Mouse (Mus musculus) thymus, postnatal 0 days (tissue): ENCODE measurements around the gene 1700013H16Rik. TPM values are rescaled to one million over a fixed set of nuclear protein-coding genes. Genes with fewer than 3 reads are reported as not detected.
"Not testable (repeated sequence)": the region's sequence is repeated elsewhere in the genome, so short reads cannot be mapped to it uniquely, and the experiment has no call there.

Source experiments
- DNase-seq: peaks from one replicate; pipeline ENCODE4 v3.0.0-alpha.2; 2015; ENCODE audit warnings: low spot score
- polyA plus RNA-seq: library from polyadenylated mRNA; unstranded; fragments of >200 nt; fragmentation: Nextera tagmentation; extraction: Ambion mirVana; gene quantifications from 2 replicates; pipeline ENCODE4 v1.2.1, GENCODE M21; 2015

Gene 1700013H16Rik
- not detected in 2 replicates for polyA plus RNA-seq

DNA sequence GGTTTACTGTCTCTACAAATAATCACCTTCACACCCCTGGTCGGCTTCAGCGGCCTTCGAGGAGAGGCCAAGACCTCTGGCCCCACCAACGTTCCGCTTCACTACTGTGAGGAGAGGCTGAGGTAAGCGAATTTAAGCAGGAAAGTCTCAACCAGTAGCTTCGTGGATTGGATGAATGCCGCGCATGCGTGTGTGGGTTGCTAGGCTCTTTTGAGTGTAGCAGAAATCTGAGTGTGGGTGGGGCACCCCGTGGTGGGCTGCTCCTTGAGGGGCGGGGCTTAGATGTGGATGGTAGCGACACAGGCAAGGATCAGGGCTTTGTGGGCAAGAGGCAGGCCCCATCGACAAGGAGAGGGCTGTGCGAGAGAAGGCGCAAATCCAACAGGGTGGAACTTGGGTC, at the start of gene 1700013H16Rik:
Gene 1700013H16Rik (minus strand): TSS at position 96 of the 400 bp plus-strand sequence.
- no peak for DNase-seq

DNA sequence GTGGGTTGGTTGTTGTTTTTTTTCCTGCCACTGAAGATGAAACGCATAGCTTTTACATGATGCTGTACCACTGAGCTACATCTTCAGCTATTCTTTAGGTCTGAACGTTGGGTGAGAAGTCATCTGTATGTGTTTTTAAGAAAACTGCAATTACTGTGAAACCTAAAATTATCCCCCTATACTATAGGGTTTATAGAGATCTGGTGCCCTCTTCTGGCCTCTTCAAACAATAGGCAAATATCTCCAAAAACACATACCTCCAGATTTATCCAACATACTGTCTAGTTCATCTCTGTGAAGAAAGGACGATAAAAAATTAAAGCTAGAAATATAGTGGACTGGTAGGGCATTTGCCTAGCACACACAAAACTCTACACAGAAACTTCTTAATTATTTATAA, 41.4 kb upstream of the 1700013H16Rik start:
- DNase-seq: no peak

DNA sequence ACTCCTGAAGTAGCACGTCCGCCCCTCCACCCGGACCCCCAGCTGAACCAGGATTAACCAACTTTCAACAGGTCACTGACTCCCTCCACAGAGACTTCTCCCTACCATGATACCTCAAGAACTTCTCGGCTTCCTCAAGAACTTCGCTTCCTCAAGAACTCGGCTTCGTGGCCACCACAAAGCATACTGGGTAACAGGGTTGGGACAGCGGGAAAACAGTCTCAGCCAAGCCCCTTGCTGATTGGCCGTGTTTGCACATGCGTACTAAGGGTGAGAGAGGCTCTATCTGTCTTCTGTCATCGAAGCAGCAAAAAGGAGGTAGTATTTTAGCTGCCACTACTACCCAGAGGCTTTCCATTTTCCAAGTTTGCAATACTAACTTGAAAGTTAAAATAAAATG, 39.9 kb upstream of the 1700013H16Rik start, which contains the start of gene Xlr:
Gene Xlr (minus strand): TSS at position 188 of the 400 bp plus-strand sequence.
- DNase-seq: not testable (repeated sequence)

DNA sequence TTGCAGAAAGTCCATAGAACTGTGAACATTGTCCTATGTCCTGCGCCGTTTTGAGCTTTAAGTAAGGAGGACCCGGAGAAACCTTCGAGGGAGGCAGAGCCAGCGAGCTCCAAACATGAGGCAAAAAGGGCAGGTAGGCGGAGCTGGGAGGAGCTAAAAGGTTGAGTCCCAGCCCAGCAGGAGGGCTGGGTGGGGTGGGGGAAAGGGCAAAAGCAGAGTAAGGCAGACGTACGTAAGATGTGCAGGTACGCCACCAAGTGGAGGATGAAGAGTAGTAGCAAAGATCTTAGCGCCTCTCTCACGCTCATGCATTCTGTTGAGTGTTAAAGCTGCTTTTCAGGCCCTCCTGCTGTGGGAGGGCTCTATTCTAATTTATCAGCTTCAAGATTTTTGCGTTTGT, 18.6 kb upstream of the 1700013H16Rik start, which contains the start of gene Zfp36l3:
Gene Zfp36l3 (minus strand): TSS at position 119 of the 400 bp plus-strand sequence.
- DNase-seq: no peak

DNA sequence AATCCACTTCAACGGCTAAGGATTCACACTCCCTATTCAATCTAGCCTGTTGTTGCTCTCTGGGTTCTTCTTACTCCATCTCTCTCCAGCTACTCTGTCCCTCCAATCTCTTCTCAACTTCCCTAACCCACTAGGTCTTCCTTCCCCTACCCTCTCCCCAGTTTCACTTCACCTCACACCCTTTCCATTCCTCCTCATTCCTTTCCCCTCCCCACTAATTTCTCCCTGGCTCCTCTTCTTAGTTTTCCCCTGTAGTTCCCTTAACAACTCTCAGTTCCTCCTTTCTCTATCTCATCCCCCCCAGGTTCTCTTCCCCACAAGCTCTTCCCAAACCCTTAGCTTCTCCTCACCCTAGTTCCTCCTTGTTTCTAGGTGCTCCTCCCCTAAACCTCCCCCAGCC, 4.8 kb downstream of the 1700013H16Rik start:
- no peak for DNase-seq

DNA sequence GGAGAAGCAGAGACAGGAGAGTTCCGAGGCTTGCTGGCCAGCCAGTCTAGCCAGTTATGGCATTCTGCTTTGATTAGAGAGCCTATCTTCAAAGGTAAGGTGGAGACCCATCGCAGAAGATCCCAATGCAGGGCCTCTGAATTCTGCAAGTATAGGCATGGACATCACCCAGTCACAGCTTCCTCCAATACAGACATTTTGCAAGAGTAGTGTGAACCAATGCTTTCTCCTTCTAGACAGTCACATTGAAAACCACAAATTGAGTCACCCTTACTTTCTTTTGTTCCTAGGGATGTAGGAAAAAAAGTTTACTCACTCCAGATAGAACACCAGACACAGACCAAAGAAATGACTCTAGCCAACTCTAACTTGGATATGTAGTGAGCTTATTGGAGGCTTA, 28.7 kb downstream of the 1700013H16Rik start:
- no peak for DNase-seq

DNA sequence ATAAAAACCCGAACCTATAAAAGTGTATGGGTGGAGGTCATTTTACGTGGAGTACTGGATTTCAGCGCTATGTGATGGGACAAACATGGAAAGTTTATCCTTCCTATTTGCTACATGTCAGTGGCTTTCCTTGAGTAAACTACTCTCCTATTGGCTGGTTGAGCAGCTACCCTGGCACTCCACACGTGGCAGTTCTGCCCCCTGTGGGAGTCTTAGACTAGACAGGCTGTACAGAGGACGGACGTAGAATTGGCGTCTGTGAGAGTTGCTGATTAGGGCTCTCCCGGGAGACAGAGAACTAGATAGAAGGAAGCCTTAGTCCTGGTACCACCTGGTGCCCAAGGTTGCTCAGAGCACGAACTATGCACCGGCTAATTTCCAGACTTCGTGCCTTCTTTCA, 33.0 kb downstream of the 1700013H16Rik start, which contains the start of gene 4930502E18Rik:
Gene 4930502E18Rik (plus strand): TSS at position 231 of the 400 bp plus-strand sequence.
- DNase-seq: no peak

DNA sequence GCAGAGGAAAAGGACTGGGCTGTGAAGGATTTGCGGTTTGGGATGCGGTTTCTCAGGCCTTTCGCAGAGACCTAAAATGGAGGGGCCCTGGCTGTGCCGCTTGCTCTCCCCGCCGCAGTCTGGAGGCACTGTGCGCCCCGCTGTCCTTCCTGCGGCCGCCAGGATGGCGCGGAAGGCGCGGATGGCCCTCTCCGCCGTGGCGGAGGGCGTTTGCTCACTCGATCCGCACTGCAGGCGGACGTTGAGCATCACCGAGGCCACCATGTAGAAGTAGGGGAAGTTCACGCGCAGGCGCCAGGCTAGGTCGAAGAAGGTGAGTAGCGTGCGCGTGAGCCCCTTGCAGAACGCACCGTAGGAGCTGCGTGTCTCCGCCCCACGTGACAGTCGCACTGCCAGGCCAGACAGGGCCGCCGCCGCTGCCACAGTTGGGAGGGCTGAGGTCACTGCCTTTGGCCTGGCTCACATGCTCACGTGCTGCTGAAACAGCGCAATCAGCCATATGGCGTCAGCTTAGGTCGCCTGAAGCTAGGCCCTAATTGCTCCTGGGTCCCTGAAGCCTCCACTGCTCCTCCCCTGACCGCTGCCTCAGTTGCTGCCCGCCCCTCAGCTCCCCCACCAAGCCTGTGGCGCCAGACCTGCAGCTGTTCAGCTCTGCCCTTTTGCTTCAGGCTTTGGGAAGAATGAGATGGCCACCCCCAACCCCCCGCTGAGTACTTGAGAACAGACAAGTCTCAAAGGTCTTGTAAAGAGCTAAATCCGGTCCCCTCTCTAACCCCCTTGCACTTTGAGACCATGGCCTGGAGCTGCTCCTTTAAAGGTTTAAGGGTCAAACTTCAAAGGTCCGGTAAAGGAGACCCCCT, 41.1 kb downstream of the 1700013H16Rik start:
- no peak for DNase-seq

DNA sequence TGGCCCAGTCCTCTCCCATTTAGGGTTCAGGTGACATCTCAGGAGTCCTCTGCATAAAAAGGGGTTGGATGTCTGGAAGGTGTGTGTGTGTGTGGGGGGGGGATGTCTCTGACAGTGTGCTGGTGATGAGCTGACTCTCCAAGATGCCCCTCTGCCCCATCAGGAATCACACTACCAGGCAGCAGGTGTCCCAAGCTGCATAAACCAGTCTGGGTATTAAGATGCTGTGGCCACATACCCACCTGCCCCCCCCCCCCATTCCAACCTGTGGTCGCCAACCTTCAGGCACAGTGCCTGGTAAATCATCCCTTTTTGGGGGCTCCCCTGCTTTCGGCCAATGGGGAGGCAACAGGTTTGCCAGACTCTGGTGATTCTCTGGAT, 41.7 kb downstream of the 1700013H16Rik start:
- no peak for DNase-seq

DNA sequence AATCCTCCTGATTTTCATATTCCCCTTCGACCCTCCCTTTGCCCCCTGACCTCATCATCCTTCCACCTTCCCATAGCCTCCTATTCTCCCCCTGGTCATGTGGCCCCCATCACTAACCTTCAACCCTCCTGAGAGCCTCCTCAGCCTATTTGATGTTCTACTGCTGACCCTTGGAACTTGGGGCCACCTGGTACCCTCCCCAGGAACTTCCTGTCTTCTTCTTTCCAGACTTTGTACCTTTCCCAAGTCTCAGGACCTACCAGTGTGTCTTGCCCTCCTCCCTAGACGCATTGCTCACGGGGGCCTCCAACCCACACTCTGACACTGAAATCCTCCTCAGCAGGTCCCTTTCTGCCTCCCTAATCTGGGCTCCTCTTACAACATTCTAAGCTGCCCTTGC, 55.0 kb downstream of the 1700013H16Rik start:
- no peak for DNase-seq

DNA sequence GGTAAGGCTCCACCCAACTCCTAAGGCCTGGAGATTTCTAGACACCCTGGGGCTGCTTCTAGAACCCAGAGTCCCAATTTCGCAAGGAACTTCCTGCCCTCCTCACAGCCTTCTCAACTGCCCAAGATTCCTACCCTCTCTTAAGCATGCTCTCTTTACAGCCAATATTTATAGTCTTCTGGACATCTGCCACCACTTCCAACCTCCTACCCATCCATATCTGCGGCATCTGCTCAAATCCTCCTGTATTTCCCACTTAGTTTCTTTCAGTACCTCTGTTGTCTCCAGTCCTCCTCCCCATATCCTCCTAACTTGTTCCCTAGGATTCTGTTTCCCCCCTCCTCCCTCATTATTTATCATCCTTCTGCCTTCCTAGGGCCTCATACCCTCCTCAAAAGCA, 58.4 kb downstream of the 1700013H16Rik start:
- no peak for DNase-seq

DNA sequence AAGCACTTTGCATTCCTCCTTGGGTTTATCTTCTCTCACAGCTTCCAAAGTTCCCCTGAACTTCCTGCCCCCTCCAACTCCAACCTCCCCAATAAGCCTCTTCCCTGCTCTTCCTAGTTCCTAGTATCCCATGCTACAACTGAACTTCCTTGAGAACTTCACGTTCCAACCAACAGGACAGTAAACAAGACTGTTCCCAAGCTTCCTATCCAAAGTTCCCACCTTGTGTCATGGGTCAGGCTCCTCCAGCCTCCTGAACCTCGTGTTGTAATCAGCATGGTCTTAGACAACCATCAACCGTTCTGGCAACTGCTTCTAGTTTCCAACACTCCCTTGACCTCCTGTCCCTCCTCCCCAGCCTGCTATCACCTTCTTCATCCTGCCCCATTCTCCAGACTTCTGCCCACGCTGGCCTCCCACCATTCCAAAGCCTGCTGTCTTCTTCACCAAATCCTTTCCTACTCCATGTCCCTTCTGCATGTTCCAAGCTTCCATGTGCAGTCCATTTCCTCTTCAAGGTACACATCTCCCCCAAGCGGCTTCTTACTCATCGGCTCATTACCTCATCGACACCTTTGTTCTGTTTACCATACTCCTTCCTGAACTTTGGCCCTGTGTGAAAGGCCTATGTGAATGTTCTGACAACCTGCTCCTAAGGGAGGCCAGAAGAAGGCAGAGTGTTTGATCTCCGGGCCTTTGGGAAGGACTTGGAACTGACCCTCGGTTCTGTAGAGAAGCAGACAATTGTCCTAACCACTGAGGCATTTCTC, 63.4 kb downstream of the 1700013H16Rik start:
- no peak for DNase-seq

DNA sequence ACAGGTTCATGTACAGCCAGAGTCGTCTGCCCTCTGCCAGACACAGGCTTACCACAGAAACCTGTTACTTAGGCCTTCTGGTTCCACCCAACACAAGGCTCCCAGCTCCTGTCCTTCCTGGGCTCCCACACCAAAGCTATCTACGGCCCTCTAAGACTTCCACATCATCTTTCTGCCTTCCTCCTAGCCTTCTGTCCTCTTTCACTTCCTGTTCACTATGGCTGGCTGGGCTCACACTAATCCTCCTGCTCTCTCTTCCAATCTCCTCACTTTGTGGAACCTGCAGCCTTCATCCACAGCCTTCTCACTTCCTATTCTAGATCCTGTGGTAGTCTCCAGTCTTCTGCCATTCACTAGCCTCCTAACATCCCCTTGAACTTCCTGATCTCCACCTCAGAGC, 64.5 kb downstream of the 1700013H16Rik start:
- DNase-seq: no peak

Other genes with a start within 250 kb of the 1700013H16Rik start
- 16.4 and 16.8 TPM in 2 replicates for gene Rtl8c, start 149.8 kb downstream of the 1700013H16Rik start, polyA plus RNA-seq
- gene Gm14597, start 148.9 kb downstream of the 1700013H16Rik start, polyA plus RNA-seq: not detected in 2 replicates
- 45.1 and 48.1 TPM in 2 replicates for gene Rtl8a, start 114.1 kb downstream of the 1700013H16Rik start, polyA plus RNA-seq
- 39.8 and 41.2 TPM in 2 replicates for gene Rtl8b, start 87.4 kb downstream of the 1700013H16Rik start, polyA plus RNA-seq
- not detected in 2 replicates for gene 4930502E18Rik, start 33.0 kb downstream of the 1700013H16Rik start, polyA plus RNA-seq
- not detected in 2 replicates for gene Zfp36l3, start 18.6 kb upstream of the 1700013H16Rik start, polyA plus RNA-seq
- 4.2 and 5.9 TPM in 2 replicates for gene Xlr, start 39.9 kb upstream of the 1700013H16Rik start, polyA plus RNA-seq